Mouse (Mus musculus) embryo, embryonic 9.5 days (tissue): Measurements from ENCODE around the gene Tiam1.

Experiments
- DNase-seq: peaks from one replicate; pipeline ENCODE4 v3.0.0-alpha.2; 2017; ENCODE audit errors: extremely low spot score

The Tiam1 gene

GRCm38 (mm10) chr16:89993991-89994825 lies 149.4 kb downstream of the Tiam1 start:
- DNase-seq = no peak

GRCm38 (mm10) chr16:89993506-89993905 lies 150.1 kb downstream of the Tiam1 start:
- no peak for DNase-seq

GRCm38 (mm10) chr16:89991701-89992152 lies 151.8 kb downstream of the Tiam1 start:
- DNase-seq = no peak

GRCm38 (mm10) chr16:89990288-89990955 lies 153.1 kb downstream of the Tiam1 start:
- DNase-seq = no peak

- no peak for DNase-seq
Observed at GRCm38 (mm10) chr16:89989816-89990215, 153.8 kb downstream of the Tiam1 start.

- DNase-seq = peak; percentile 6
Observed at GRCm38 (mm10) chr16:89986672-89987362, 156.8 kb downstream of the Tiam1 start.

GRCm38 (mm10) chr16:89985702-89986481 lies 157.7 kb downstream of the Tiam1 start:
- no peak for DNase-seq

- no peak for DNase-seq
Observed at GRCm38 (mm10) chr16:89980075-89980744, 163.4 kb downstream of the Tiam1 start.

GRCm38 (mm10) chr16:89975441-89975840 lies 168.1 kb downstream of the Tiam1 start:
- no peak for DNase-seq

GRCm38 (mm10) chr16:89973814-89974712 lies 169.5 kb downstream of the Tiam1 start:
- no peak for DNase-seq

GRCm38 (mm10) chr16:89972854-89973487 lies 170.6 kb downstream of the Tiam1 start:
- no peak for DNase-seq

- DNase-seq = no peak
Observed at GRCm38 (mm10) chr16:89972018-89972417, 171.6 kb downstream of the Tiam1 start.

- no peak for DNase-seq
Observed at GRCm38 (mm10) chr16:89968058-89968457, 175.5 kb downstream of the Tiam1 start.

- no peak for DNase-seq
Observed at GRCm38 (mm10) chr16:89962876-89963275, 180.7 kb downstream of the Tiam1 start.

- no peak for DNase-seq
Observed at GRCm38 (mm10) chr16:89960904-89961303, 182.7 kb downstream of the Tiam1 start.

GRCm38 (mm10) chr16:89960186-89960878 lies 183.2 kb downstream of the Tiam1 start:
- DNase-seq = peak; percentile 55

GRCm38 (mm10) chr16:89958982-89959381 lies 184.6 kb downstream of the Tiam1 start:
- no peak for DNase-seq

- no peak for DNase-seq
Observed at GRCm38 (mm10) chr16:89958030-89958429, 185.5 kb downstream of the Tiam1 start.

GRCm38 (mm10) chr16:89954525-89954924 lies 189.0 kb downstream of the Tiam1 start:
- DNase-seq = no peak
